In the genomic region with DNA sequence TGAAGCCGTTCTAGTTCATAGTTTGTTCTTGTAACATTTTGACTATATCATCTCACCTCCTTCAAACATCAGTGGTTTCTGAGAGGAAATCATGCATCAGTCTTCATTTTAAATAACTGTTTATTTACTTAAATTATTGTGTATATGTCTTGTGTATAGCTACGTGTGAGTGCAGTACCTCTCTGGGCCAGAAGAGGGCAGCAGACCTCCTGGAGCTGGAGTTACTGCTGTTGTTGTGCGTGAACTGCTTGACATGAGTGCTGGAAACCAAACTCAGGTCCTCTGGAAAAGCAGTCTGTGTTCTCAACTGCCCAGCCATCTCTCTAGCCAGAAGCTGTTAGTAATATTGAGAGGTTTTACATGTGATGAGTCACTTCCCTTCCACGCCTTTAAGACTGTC, we compare ENCODE assay signal across 15 mouse cellular contexts.
DNase-seq lines count a peak whose midpoint lies in the region; ATAC-seq and TF ChIP-seq lines count a peak whose summit lies in the region.
"Had no signal": no experiment of that assay in that cellular context is flagged by ENCODE, and none has a peak within 500 bp of the region (broad histone marks: within the 10 kb centered on the region; RNA-seq: fewer than 3 reads in every experiment).

No protein-coding gene starts in this region.

- H3K4me3 ChIP-seq in intestine, postnatal 0 days (ENCODE audit: low read depth, low read length): no peak overlapping the region
- H3K4me3 ChIP-seq in intestine, embryonic 16.5 days (ENCODE audit: low read length): no peak overlapping the region
- peak overlapping the region; percentile 62 for H3K4me3 ChIP-seq in megakaryocyte, embryonic 14.5 days (replicated peaks)
- no peak overlapping the region for H3K4me3 ChIP-seq in MEL (ENCODE audit: control insufficient read depth in 1 of 2, insufficient read depth in 1 of 2, low read depth in 2 of 2, low read length in 2 of 2)
- H3K4me3 ChIP-seq in small intestine, adult 2 months (ENCODE audit: low read depth, low read length): no peak overlapping the region
- H3K4me3 ChIP-seq: embryonic facial prominence, embryonic 12.5 days; limb, embryonic 12.5 days had no signal

- ATAC-seq in intestine, postnatal 0 days: no peak
- ATAC-seq in intestine, embryonic 16.5 days: no peak
- ATAC-seq in megakaryocyte, adult 5-6 weeks (ENCODE audit: poor library complexity, severe bottlenecking): no peak

- WGBS in intestine, postnatal 0 days: 95% methylated on average over 4 of the region's 4 CpGs
- WGBS in intestine, embryonic 16.5 days: 94% methylated on average over 4 of the region's 4 CpGs
- 97% methylated on average over 4 of the region's 4 CpGs for WGBS in small intestine, adult 2 months

- peak; percentile 25 for DNase-seq in MEL (ENCODE audit: low read depth, low spot score)
- no peak for DNase-seq in gastrocnemius, postnatal 14 days
- no peak for DNase-seq in adipocyte (ENCODE audit: low spot score)
- DNase-seq: cerebellum, postnatal 14 days; kidney, postnatal 14 days; layer of hippocampus, postnatal 36 days; lung, postnatal 4 days had no signal

- no peak overlapping the region for H3K4me2 ChIP-seq in intestine, postnatal 0 days (replicated peaks; ENCODE audit: low read depth)
- H3K4me2 ChIP-seq in intestine, embryonic 16.5 days (ENCODE audit: low read depth, low read length): no peak overlapping the region
- H3K4me2 ChIP-seq: embryonic facial prominence, embryonic 12.5 days; hindbrain, embryonic 14.5 days; limb, embryonic 12.5 days had no signal

- TF ChIP-seq CTCF in intestine, postnatal 0 days (IDR thresholded peaks at IDR 0.05; ENCODE audit: low read depth): peak; percentile 63
- peak; percentile 51 to 65 (median 64) for TF ChIP-seq CTCF in MEL (IDR thresholded peaks at IDR 0.05 in 2 of 3, conservative IDR thresholded peaks at IDR 0.05 in 1 of 3; ENCODE audit: control insufficient read depth in 1 of 3, insufficient read depth in 1 of 3, low read depth in 2 of 3, low read length in 3 of 3, poor library complexity in 1 of 3, severe bottlenecking in 1 of 3)
- TF ChIP-seq CTCF in small intestine, adult 2 months (IDR thresholded peaks at IDR 0.05; ENCODE audit: extremely low read depth, insufficient read length, insufficient replicate concordance, low read depth, low read length): peak; percentile 53; the same call in 1 of the 2 replicates

- no peak for TF ChIP-seq EP300 in MEL (IDR thresholded peaks at IDR 0.05; ENCODE audit: low read depth in 1 of 2, low read length in 2 of 2)

- H3K79me2 ChIP-seq in MEL (ENCODE audit: control insufficient read depth, insufficient read depth, low read length, poor library complexity): no peaks in the 10 kb centered on the region

- peak; percentile 32 for TF ChIP-seq RAD21 in MEL (IDR thresholded peaks at IDR 0.05; ENCODE audit: low read depth, low read length)

- no peak overlapping the region for H3K27ac ChIP-seq in intestine, postnatal 0 days (ENCODE audit: low read depth, low read length)
- no peak overlapping the region for H3K27ac ChIP-seq in intestine, embryonic 16.5 days (ENCODE audit: low read length)
- no peak overlapping the region for H3K27ac ChIP-seq in MEL (ENCODE audit: control insufficient read depth, low read depth, low read length)
- H3K27ac ChIP-seq in small intestine, adult 2 months (ENCODE audit: insufficient read depth, low read depth, low read length): no peak overlapping the region
- H3K27ac ChIP-seq: embryonic facial prominence, embryonic 12.5 days; hindbrain, embryonic 14.5 days; limb, embryonic 12.5 days had no signal

- H3K27me3 ChIP-seq in intestine, postnatal 0 days (replicated peaks; ENCODE audit: control insufficient read depth, insufficient read depth, low read length): no peaks in the 10 kb centered on the region
- no peaks in the 10 kb centered on the region for H3K27me3 ChIP-seq in intestine, embryonic 16.5 days (replicated peaks; ENCODE audit: control insufficient read depth, insufficient read depth, low read length)
- no peaks in the 10 kb centered on the region for H3K27me3 ChIP-seq in megakaryocyte, embryonic 14.5 days (replicated peaks)
- H3K27me3 ChIP-seq in MEL (ENCODE audit: control insufficient read depth in 1 of 2, insufficient read depth in 2 of 2, low read length in 2 of 2): no peaks in the 10 kb centered on the region
- no peaks in the 10 kb centered on the region for H3K27me3 ChIP-seq in small intestine, adult 2 months (ENCODE audit: control insufficient read depth, insufficient read depth, low read length)
- H3K27me3 ChIP-seq: embryonic facial prominence, embryonic 12.5 days; limb, embryonic 12.5 days had no signal

- no peak for TF ChIP-seq POLR2A in MEL (IDR thresholded peaks at IDR 0.05; ENCODE audit: control insufficient read depth in 1 of 2, insufficient read depth in 1 of 2, low read depth in 1 of 2, low read length in 2 of 2, poor library complexity in 1 of 2)
- no peak for TF ChIP-seq POLR2A in small intestine, adult 2 months (IDR thresholded peaks at IDR 0.05; ENCODE audit: low read depth, low read length)

- H3K4me1 ChIP-seq in intestine, postnatal 0 days (replicated peaks; ENCODE audit: control insufficient read depth, insufficient read depth, low read length): 0 out of 2 replicates have a peak, but pooled peaks cover under 1% of the 10 kb centered on the region
- H3K4me1 ChIP-seq in intestine, embryonic 16.5 days (ENCODE audit: control insufficient read depth, insufficient read depth, low read length): no peaks in the 10 kb centered on the region
- H3K4me1 ChIP-seq in megakaryocyte, embryonic 14.5 days: peaks cover 3% of the 10 kb centered on the region; the same call in 1 of the 2 replicates
- no peaks in the 10 kb centered on the region for H3K4me1 ChIP-seq in MEL (ENCODE audit: control insufficient read depth in 1 of 2, insufficient read depth in 2 of 2, low read length in 2 of 2)
- peaks cover 9% of the 10 kb centered on the region; the same call in 1 of the 2 replicates for H3K4me1 ChIP-seq in small intestine, adult 2 months (ENCODE audit: control insufficient read depth, insufficient read depth, insufficient read length, low read length)
- H3K4me1 ChIP-seq: embryonic facial prominence, embryonic 12.5 days; limb, embryonic 12.5 days had no signal

- no peaks in the 10 kb centered on the region for H3K36me3 ChIP-seq in intestine, postnatal 0 days (ENCODE audit: control insufficient read depth, insufficient read depth)
- no peaks in the 10 kb centered on the region; the same call in 1 of the 2 replicates for H3K36me3 ChIP-seq in intestine, embryonic 16.5 days (ENCODE audit: control insufficient read depth, insufficient read depth, low read length)
- no peaks in the 10 kb centered on the region for H3K36me3 ChIP-seq in megakaryocyte, embryonic 14.5 days (replicated peaks; ENCODE audit: low read length)
- no peaks in the 10 kb centered on the region for H3K36me3 ChIP-seq in MEL (ENCODE audit: control insufficient read depth in 1 of 2, insufficient read depth in 2 of 2, low read length in 2 of 2)
- no peaks in the 10 kb centered on the region for H3K36me3 ChIP-seq in small intestine, adult 2 months (ENCODE audit: control insufficient read depth, insufficient read depth, low read length)
- H3K36me3 ChIP-seq: embryonic facial prominence, embryonic 12.5 days; limb, embryonic 12.5 days had no signal

- intact Hi-C loops in gastrocnemius, postnatal 14 days (cut with DNase I; ENCODE audit: low total_unique reads): no loop called here

- peaks cover 7% of the 10 kb centered on the region for H3K9me3 ChIP-seq in intestine, postnatal 0 days (ENCODE audit: control insufficient read depth)
- peaks cover 10% of the 10 kb centered on the region for H3K9me3 ChIP-seq in intestine, embryonic 16.5 days (ENCODE audit: control insufficient read depth, low read length)
- peaks cover 41% of the 10 kb centered on the region for H3K9me3 ChIP-seq in megakaryocyte, embryonic 14.5 days
- H3K9me3 ChIP-seq in MEL (replicated peaks; ENCODE audit: insufficient read depth, low read length): no peaks in the 10 kb centered on the region

- no peak overlapping the region for H3K9ac ChIP-seq in intestine, postnatal 0 days (ENCODE audit: low read depth, low read length)
- no peak overlapping the region for H3K9ac ChIP-seq in intestine, embryonic 16.5 days (ENCODE audit: low read depth, low read length)
- no peak overlapping the region for H3K9ac ChIP-seq in MEL (ENCODE audit: control insufficient read depth, low read depth, low read length, poor library complexity, severe bottlenecking)
- H3K9ac ChIP-seq: embryonic facial prominence, embryonic 12.5 days; hindbrain, embryonic 14.5 days; limb, embryonic 12.5 days had no signal

TF ChIP-seq in MEL, 35 proteins besides CTCF, POLR2A, EP300 and RAD21:
- TF ChIP-seq SMC3 (IDR thresholded peaks at IDR 0.05; ENCODE audit: low read depth, low read length) (peak; percentile 42), MYB (IDR thresholded peaks at IDR 0.05; ENCODE audit: low read depth, low read length) (no peak)
